Mouse (Mus musculus): ENCODE data around the gene 2810408A11Rik.
A peak's percentile ranks its signal among the peaks of the same experiment; 100 is the strongest.
"Not testable (repeated sequence)": the region's sequence is repeated elsewhere in the genome, so short reads cannot be mapped to it uniquely, and the experiment has no call there.

The 2810408A11Rik gene

DNA sequence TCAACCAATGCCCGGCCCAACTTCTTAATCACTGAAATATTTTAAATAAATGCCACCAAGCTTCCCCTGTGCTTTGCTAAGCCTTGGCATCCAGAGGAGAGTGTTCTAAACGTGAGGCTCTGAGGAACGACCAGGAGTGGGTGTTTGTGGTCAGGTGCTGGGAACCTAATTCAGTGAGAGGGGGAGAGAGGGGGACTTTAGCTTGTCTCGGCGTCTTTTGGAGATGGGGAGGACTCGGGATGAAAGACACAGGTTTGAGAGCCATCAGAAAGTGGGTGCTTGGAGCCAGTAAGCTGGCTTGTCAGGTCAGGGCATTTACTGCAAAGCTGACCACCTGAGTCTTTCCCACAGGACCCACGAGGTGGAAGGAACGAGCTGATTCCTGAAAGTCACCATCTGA lies 31.0 kb upstream of the 2810408A11Rik start:
- DNase-seq (ENCODE audit: low spot score in 2 of 2): no peak

- no peak for DNase-seq (ENCODE audit: low spot score in 2 of 2)
Measured at GRCm38 (mm10) chr11:69930967-69931537, 30.3 kb upstream of the 2810408A11Rik start.

GRCm38 (mm10) chr11:69930176-69930575 lies 29.4 kb upstream of the 2810408A11Rik start:
- DNase-seq (ENCODE audit: low spot score in 2 of 2): not testable (repeated sequence)

- no peak for DNase-seq (ENCODE audit: low spot score in 2 of 2)
Measured at GRCm38 (mm10) chr11:69929712-69930111, 28.9 kb upstream of the 2810408A11Rik start.

DNA sequence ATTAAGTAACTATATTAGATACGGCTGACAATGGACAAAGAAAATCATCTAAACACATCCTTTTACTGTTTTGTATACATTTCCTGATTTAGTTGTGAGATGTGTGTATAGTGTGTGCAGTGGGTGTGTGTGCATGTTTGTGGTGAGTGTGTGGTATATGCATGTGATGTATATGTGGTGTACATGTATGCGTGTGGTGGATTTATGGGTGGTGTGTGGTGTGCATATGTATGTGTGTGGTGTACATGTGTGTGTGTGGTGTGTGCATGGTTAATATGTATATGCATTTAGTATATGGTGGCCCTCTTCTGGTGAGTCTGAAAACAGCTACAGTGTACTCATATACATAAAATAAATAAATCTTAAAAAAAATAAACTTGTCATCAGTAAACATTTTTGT lies 26.7 kb upstream of the 2810408A11Rik start:
- DNase-seq (ENCODE audit: low spot score in 2 of 2): no peak

GRCm38 (mm10) chr11:69922796-69923195 lies 22.0 kb upstream of the 2810408A11Rik start:
- DNase-seq (ENCODE audit: low spot score in 2 of 2): no peak

DNA sequence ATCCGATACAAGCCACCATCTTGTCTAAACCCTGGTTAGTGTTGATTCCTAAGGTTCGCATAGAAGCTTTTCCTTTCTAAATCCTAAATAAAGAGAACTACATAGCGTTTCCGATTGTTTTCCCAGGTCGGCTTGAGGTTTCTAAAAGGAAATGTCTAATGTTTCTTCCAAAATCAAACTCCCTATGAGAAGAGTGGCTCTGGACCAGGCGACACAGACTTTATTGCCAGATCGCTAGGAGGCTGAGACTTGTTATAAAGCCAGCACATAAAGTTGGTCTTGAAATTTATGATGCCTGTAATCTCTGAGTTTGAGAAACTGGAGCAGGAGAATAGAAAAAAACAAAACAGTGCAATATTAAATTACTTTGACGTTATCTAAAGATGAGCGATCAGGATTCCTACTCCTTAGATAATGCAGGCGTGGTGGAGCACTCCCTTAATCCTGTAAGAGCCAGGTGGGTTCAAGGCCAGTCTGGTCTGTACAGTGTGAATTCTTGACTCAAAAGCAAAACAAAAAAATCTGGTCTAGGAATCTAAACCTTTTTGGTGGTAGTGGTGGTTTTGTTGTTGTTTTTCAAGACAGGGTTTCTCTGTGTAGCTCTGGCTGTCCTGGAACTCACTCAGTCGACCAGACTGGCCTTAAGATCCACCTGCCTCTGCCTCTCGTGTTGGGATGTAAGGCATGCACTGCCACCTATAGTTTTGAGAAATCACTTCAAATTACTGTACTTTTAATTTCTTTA lies 21.4 kb upstream of the 2810408A11Rik start:
- no peak for DNase-seq (ENCODE audit: low spot score in 2 of 2)

DNA sequence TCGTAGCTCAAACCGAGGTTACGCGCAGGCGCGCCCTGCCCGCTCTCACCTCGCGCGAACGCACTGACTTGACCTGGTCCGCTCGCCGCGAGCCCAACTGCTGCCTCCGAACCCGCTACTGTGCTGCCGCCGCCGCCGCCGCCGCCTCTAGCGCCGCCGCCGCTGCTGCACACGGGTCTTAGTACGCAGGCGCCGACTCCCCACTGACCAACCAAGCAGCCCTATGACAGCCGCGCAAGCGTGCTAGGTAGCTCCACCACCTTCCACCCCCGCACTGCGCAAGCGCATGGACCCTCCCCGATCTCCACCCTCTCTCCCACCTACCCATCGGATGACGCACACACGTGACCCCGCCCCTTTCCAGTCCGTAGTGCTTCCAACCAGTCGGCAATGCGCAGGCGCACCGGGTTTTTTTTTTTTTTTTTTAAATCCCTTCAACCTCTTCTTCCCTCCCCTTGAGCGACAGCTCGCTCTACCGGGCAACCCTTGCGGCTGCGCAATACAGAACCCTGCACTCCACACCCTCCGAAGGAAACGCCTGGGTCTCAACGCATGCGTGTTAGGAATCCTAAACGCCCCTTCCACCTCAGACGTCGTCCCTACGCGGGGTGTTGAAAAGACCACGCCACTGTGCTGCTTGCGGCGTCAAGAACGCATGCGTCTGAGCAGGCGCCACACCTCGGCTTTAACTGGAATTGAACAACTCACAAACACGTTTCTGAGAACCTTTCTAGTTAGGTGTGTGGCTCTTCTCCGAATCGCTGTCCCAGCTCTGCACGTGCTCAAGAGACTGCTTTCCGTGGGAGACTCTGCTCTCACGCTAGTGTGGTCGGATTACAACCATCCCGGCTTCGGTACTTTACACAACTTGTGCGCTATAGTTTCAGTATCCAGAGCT lies 20.6 kb upstream of the 2810408A11Rik start, which contains the start of gene Eif5a:
TSS of gene Eif5a (minus strand) at position 845 of the 898 bp plus-strand sequence.
- DNase-seq (ENCODE audit: low spot score in 2 of 2): peak; percentile 99 to 100

GRCm38 (mm10) chr11:69920266-69921031 lies 19.7 kb upstream of the 2810408A11Rik start:
- no peak for DNase-seq (ENCODE audit: low spot score in 2 of 2)

DNA sequence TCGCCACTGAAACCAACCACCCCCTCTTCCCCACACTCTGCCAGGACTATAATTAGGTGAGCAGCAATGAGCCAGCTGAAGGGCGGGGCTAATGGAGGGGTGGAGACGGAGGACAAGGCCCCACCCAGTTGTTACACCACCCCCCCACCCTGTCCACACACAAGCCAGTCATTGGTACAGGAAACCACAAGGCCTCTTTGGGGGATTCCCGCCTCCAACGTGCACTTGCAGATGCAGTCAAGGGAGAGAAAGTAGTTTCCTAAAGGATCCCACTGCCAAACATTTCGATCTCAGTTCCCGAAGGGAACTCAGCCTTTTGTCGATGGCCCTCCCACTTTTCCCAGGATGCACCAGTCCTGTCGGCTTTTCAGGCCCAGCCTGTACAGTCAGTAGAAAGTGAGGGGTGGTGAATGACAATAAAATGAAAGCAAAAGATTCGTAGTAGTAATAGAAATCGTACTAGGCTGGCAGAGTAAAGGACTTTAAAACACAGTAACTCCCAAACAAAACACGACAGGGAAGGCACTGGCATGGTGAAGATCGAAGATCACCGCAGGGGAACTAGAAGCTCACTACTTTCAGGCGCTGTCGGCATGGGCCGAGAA lies 19.0 kb upstream of the 2810408A11Rik start:
- no peak for DNase-seq (ENCODE audit: low spot score in 2 of 2)

DNA sequence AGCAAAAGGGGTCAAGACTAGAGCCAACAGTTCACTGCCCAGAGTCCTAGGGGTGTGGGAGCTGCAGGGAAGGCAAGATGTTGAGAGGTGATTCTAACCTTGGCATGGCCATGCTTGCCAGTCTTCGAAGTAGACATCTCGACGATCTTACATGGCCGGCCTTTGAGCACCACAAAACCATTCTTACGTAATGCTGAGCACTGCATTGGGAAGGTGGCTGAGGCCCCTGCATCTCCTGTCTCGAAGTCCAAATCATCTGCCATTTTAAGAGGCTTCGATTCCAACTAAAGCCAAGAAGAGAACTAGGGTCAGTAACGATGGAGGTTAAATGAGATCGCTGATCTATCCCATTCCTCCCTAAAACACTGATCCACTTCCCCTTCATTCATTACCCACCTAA lies 18.3 kb upstream of the 2810408A11Rik start:
- no peak for DNase-seq (ENCODE audit: low spot score in 2 of 2)

DNA sequence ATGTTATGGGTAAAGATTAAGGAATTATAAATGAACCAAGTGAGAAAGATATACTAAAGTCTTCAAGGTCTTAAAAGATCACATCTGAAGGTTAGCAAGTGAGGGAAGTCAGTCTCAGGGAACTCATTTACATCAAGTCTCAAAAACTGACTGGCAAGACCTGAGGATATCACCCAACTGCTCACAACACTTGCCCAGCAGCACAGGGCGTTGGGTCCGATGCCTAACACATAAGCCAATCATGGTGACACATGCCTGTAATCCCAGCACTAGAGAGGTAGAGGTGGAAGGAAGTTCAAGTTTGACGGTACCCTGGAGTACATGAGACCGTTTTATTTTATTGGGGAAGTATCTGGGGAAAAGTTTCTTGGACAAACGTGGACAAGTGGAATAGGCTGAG lies 17.3 kb upstream of the 2810408A11Rik start:
- DNase-seq (ENCODE audit: low spot score in 2 of 2): no peak

DNA sequence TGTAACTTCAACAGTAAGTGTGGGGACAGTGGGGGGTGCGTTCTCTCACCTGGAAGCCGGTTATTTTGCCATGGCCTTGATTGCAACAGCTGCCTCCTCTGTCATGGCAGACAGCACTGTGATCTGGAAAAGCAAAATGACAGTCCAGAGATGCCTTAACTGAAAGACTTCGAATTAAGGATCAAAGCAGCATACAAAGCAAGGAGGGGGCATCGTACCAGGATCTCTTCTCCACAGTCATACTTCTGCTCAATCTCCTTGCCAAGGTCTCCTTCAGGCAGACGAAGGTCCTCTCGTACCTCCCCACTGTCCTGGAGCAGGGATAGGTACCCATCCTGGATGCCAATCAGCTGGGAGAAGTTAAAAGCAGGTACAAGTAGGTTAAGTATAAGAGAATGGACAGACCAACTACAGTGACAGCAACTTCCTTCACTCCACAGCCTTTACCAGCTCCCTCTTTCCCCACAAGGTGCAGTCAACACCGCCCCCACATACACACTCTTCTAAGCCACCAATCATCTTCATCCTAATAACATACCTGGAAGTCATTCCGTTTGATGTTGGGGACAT lies 16.7 kb upstream of the 2810408A11Rik start:
- DNase-seq (ENCODE audit: low spot score in 2 of 2): no peak

- not testable (repeated sequence) for DNase-seq (ENCODE audit: low spot score in 2 of 2)
Measured at GRCm38 (mm10) chr11:69916652-69917378, 16.0 kb upstream of the 2810408A11Rik start.

- no peak for DNase-seq (ENCODE audit: low spot score in 2 of 2)
Measured at GRCm38 (mm10) chr11:69915667-69916627, 15.2 kb upstream of the 2810408A11Rik start.

DNA sequence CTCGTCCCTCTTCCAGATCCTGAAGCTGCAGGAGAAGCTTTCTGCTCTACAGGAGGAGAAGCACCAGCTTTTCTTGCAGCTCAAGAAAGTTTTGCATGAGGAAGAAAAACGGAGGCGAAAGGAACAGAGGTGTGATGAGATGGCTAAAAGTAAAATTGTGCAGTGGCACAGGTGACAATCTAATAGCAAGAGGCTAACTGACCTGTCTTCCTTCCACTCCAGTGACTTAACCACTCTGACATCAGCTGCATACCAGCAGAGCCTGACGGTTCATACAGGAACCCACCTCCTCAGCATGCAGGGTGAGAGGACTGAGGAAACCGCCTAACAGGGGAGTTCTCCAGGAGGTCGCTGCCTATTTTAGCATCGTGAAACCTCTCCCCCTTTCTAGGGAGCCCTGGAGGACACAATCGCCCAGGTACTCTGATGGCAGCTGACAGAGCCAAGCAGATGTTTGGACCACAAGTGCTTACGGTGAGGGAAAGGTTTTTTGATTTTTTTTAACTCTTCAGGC lies 14.2 kb upstream of the 2810408A11Rik start:
- no peak for DNase-seq (ENCODE audit: low spot score in 2 of 2)

- DNase-seq (ENCODE audit: low spot score in 2 of 2): no peak
Measured at GRCm38 (mm10) chr11:69914372-69914764, 13.6 kb upstream of the 2810408A11Rik start.

DNA sequence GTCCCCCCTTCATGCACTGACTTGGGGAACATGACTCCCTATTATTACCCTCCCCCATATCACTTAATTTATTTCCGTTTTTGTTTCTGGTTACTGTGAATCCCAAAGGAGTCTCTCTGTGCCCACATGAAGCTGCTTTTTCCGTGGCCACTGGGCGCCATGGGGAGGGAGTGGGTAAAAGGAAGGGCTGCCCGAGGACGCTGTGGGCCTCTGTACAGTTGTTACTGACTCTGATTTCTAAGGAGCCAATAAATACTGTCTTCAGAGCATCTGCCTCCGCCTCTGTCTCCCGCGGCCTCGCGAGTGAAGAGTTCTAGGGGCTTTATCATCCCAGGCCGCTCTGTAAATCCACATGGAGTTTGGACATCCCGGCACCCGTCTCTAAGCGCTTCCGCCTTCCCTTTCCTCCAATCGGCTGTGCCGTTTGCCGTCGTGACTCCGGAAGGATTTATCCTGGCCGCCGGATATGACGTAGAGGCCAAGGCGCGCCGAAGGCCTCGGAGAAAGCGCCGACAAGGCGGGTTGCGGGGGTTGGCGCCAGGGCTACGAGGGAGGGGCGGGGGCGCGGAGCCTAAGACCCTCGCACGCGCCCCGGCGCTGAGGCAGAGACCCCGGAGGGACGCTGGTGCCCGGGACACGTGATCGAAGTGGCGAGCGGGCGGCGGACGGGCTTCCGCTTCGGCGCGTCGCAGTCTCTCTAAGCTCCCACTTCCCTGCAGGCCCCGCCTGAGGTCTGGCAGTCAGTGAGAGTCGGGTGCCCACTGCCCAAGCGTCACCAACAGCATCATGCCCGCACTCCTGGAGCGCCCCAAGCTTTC lies 13.0 kb upstream of the 2810408A11Rik start, which contains the start of gene Gps2:
TSS of gene Gps2 (plus strand) at position 335 of the 818 bp plus-strand sequence.
- peak; percentile 89 to 91 for DNase-seq (ENCODE audit: low spot score in 2 of 2)

Data from frontal cortex, postnatal 25 days (tissue).